Mouse (Mus musculus): ENCODE measurements around the gene Vwa5a. TPM values are rescaled to one million over a fixed set of nuclear protein-coding genes. Genes with fewer than 3 reads are reported as not detected.

Gene Vwa5a
- polyA plus RNA-seq (2014; fragmentation: Nextera tagmentation; extraction: Ambion mirVana): 31.1 and 33.5 TPM in 2 replicates

DNA sequence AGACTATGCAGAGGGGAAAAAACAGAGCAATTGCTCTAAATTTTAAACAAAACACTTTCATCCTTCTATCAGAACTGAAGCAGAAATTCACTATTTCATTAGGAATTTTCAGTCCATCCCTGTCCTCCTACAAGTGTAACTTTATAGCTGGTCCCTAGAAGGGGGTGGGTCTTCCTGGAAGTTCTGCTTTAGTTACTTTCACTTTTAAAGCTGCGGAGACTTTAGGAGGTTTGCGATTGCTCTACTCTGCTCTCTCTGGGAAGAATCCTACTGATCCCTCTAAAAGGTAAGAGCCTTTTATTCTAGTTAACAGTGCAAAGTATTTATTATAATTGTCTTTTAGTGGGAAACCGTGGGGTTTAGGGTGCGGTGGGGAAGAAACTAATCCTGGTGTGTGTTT is at the start of gene Vwa5a:
Gene Vwa5a, plus strand, starts transcription at position 167 of the 400 bp plus-strand sequence.
- H3K4me2 ChIP-seq (ENCODE audit: low read depth, low read length): peak within 1 kb of the TSS; percentile 63
- no peaks in the 10 kb centered on the region for H3K9me3 ChIP-seq (ENCODE audit: control insufficient read depth, low read length)
- H3K27ac ChIP-seq (replicated peaks; ENCODE audit: low read depth, low read length): peak within 1 kb of the TSS; percentile 75
- H3K9ac ChIP-seq (ENCODE audit: low read depth, low read length): peak within 1 kb of the TSS; percentile 56
- H3K36me3 ChIP-seq (ENCODE audit: control insufficient read depth, insufficient read depth, low read length): 0 out of 2 replicates have a peak, but pooled peaks cover 3% of the 10 kb centered on the region
- H3K4me1 ChIP-seq (ENCODE audit: control insufficient read depth, insufficient read depth, low read length): peaks cover 5% of the 10 kb centered on the region; the same call in 1 of the 2 replicates
- no peaks in the 10 kb centered on the region for H3K27me3 ChIP-seq (replicated peaks; ENCODE audit: control insufficient read depth, insufficient read depth, low read length)
- DNase-seq (ENCODE audit: low spot score) (peak; percentile 91), ATAC-seq (ENCODE audit: low read depth) (peak; percentile 85)
- 0% methylated on average over 4 of the region's 4 CpGs for WGBS
- H3K4me3 ChIP-seq (ENCODE audit: low read depth, low read length): peak within 1 kb of the TSS; percentile 47

GRCm38 (mm10) chr9:38672887-38673286 is 45.2 kb upstream of the Vwa5a start:
- ATAC-seq (ENCODE audit: low read depth): no peak
- no peaks in the 10 kb centered on the region for H3K9me3 ChIP-seq (ENCODE audit: control insufficient read depth, low read length)
- no peak overlapping the region for H3K9ac ChIP-seq (ENCODE audit: low read depth, low read length)
- no peak for DNase-seq (ENCODE audit: low spot score)
- no peak overlapping the region for H3K27ac ChIP-seq (replicated peaks; ENCODE audit: low read depth, low read length)
- no peak overlapping the region for H3K4me3 ChIP-seq (ENCODE audit: low read depth, low read length)
- H3K4me2 ChIP-seq (ENCODE audit: low read depth, low read length): no peak overlapping the region
- WGBS: 75% methylated on average over 2 of the region's 2 CpGs
- H3K4me1 ChIP-seq (ENCODE audit: control insufficient read depth, insufficient read depth, low read length): no peaks in the 10 kb centered on the region
- H3K36me3 ChIP-seq (ENCODE audit: control insufficient read depth, insufficient read depth, low read length): no peaks in the 10 kb centered on the region
- no peaks in the 10 kb centered on the region for H3K27me3 ChIP-seq (replicated peaks; ENCODE audit: control insufficient read depth, insufficient read depth, low read length)

DNA sequence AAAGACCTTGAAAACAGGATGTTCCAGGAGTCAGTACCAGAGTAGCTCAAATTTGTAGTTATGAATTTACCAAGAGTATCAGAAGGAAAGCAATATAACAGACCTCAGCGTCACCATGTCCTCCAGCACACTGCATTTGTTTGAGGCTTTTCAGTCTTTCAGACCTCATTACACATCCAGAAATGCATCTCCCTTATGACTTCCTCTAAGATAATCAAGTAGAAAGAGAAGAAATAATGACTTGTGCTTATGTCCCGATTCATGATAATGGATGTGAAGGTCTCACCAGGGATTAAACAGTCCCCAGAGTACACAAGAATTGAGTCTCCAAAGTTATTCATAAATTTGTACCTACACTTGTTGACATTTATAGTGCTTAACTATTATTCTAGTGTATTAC is 43.6 kb upstream of the Vwa5a start, which contains the start of gene Olfr918:
Gene Olfr918, minus strand, starts transcription at position 101 of the 400 bp plus-strand sequence.
- no peak within 1 kb of the TSS for H3K9ac ChIP-seq (ENCODE audit: low read depth, low read length)
- no peaks in the 10 kb centered on the region for H3K9me3 ChIP-seq (ENCODE audit: control insufficient read depth, low read length)
- H3K4me3 ChIP-seq (ENCODE audit: low read depth, low read length): no peak within 1 kb of the TSS
- H3K4me1 ChIP-seq (ENCODE audit: control insufficient read depth, insufficient read depth, low read length): no peaks in the 10 kb centered on the region
- no peak for DNase-seq (ENCODE audit: low spot score)
- no peak within 1 kb of the TSS for H3K4me2 ChIP-seq (ENCODE audit: low read depth, low read length)
- no peak for ATAC-seq (ENCODE audit: low read depth)
- 80% methylated on average over 2 of the region's 2 CpGs for WGBS
- H3K27ac ChIP-seq (replicated peaks; ENCODE audit: low read depth, low read length): no peak within 1 kb of the TSS
- H3K36me3 ChIP-seq (ENCODE audit: control insufficient read depth, insufficient read depth, low read length): no peaks in the 10 kb centered on the region
- no peaks in the 10 kb centered on the region for H3K27me3 ChIP-seq (replicated peaks; ENCODE audit: control insufficient read depth, insufficient read depth, low read length)

- Histone ChIP-seq H3K4me2 (ENCODE audit: low read depth, low read length) (peak overlapping the region; percentile 63), H3K4me3 (ENCODE audit: low read depth, low read length) (peak overlapping the region; percentile 47), H3K9ac (ENCODE audit: low read depth, low read length) (peak overlapping the region; percentile 56), H3K27ac (replicated peaks; ENCODE audit: low read depth, low read length) (peak overlapping the region; percentile 75), H3K4me1 (ENCODE audit: control insufficient read depth, insufficient read depth, low read length) (peaks cover 5% of the 10 kb centered on the region; the same call in 1 of the 2 replicates), H3K9me3 (ENCODE audit: control insufficient read depth, low read length) (no peaks in the 10 kb centered on the region), H3K27me3 (replicated peaks; ENCODE audit: control insufficient read depth, insufficient read depth, low read length) (no peaks in the 10 kb centered on the region), H3K36me3 (ENCODE audit: control insufficient read depth, insufficient read depth, low read length) (peaks cover 11% of the 10 kb centered on the region; the same call in 1 of the 2 replicates)
- DNase-seq (ENCODE audit: low spot score) (peak; percentile 67), ATAC-seq (ENCODE audit: low read depth) (peak; percentile 87)
- 3% methylated on average over 3 of the region's 3 CpGs for WGBS
These were observed 916 bp downstream of the Vwa5a start for GRCm38 (mm10) chr9:38718927-38719441.

GRCm38 (mm10) chr9:38724044-38724443 is 6.0 kb downstream of the Vwa5a start:
- H3K27ac ChIP-seq (replicated peaks; ENCODE audit: low read depth, low read length): no peak overlapping the region
- DNase-seq (ENCODE audit: low spot score): no peak
- no peak overlapping the region for H3K4me3 ChIP-seq (ENCODE audit: low read depth, low read length)
- no peak overlapping the region for H3K9ac ChIP-seq (ENCODE audit: low read depth, low read length)
- H3K4me1 ChIP-seq (ENCODE audit: control insufficient read depth, insufficient read depth, low read length): peaks cover 5% of the 10 kb centered on the region; the same call in 1 of the 2 replicates
- H3K4me2 ChIP-seq (ENCODE audit: low read depth, low read length): no peak overlapping the region
- H3K36me3 ChIP-seq (ENCODE audit: control insufficient read depth, insufficient read depth, low read length): peaks cover 43% of the 10 kb centered on the region; the same call in 1 of the 2 replicates
- H3K27me3 ChIP-seq (replicated peaks; ENCODE audit: control insufficient read depth, insufficient read depth, low read length): no peaks in the 10 kb centered on the region
- ATAC-seq (ENCODE audit: low read depth): no peak
- WGBS: 84% methylated on average over 1 of the region's 1 CpGs
- no peaks in the 10 kb centered on the region for H3K9me3 ChIP-seq (ENCODE audit: control insufficient read depth, low read length)

DNA sequence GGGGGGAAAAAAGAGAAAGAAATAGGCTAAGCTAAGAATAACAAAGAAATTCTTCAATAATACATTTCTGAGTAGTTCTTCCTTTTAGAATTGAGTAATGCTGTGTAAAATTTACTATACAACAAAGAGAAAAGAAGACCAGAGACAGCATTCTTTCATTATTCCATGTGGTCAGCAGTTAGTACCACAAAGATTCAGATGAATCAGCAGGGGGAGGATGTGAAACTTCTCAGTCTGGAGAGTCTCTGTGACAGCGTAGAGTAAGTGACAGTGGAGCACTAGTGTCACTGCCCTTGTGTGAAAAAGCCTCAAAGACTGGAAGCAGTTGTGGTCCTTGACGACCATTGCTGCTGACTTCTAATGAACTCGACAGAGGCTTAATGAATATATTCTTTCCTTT is 10.2 kb downstream of the Vwa5a start:
- 80% methylated on average over 3 of the region's 3 CpGs for WGBS
- ATAC-seq (ENCODE audit: low read depth): no peak
- H3K4me2 ChIP-seq (ENCODE audit: low read depth, low read length): no peak overlapping the region
- no peaks in the 10 kb centered on the region for H3K9me3 ChIP-seq (ENCODE audit: control insufficient read depth, low read length)
- no peak overlapping the region for H3K4me3 ChIP-seq (ENCODE audit: low read depth, low read length)
- no peak for DNase-seq (ENCODE audit: low spot score)
- no peaks in the 10 kb centered on the region for H3K4me1 ChIP-seq (ENCODE audit: control insufficient read depth, insufficient read depth, low read length)
- H3K9ac ChIP-seq (ENCODE audit: low read depth, low read length): no peak overlapping the region
- peaks cover 47% of the 10 kb centered on the region; the same call in 1 of the 2 replicates for H3K36me3 ChIP-seq (ENCODE audit: control insufficient read depth, insufficient read depth, low read length)
- H3K27me3 ChIP-seq (replicated peaks; ENCODE audit: control insufficient read depth, insufficient read depth, low read length): no peaks in the 10 kb centered on the region
- H3K27ac ChIP-seq (replicated peaks; ENCODE audit: low read depth, low read length): no peak overlapping the region

DNA sequence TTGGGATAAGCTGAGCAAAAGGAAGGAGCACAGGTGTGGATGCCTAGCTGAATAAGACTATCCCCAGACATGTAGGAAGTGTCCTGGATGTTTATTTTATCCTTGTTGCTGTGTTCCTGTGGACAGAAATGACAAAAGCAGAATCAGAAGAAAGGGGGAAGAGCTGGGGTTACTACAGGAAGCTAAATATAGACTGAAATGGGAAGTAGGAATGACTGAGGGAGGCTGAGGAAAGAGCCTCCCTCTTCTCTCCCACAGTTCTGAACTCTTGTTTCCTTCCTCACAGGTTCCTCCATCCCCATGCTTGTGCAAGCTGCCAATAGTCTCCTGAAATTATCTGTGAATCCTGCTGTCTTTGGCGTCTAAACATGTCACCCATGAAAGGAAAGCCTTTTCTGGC is 23.3 kb downstream of the Vwa5a start:
- Histone ChIP-seq H3K9me3 (ENCODE audit: control insufficient read depth, low read length) (no peaks in the 10 kb centered on the region), H3K27ac (replicated peaks; ENCODE audit: low read depth, low read length) (no peak overlapping the region), H3K4me1 (ENCODE audit: control insufficient read depth, insufficient read depth, low read length) (no peaks in the 10 kb centered on the region), H3K9ac (ENCODE audit: low read depth, low read length) (no peak overlapping the region), H3K27me3 (replicated peaks; ENCODE audit: control insufficient read depth, insufficient read depth, low read length) (no peaks in the 10 kb centered on the region), H3K4me3 (ENCODE audit: low read depth, low read length) (no peak overlapping the region), H3K4me2 (ENCODE audit: low read depth, low read length) (no peak overlapping the region), H3K36me3 (ENCODE audit: control insufficient read depth, insufficient read depth, low read length) (peaks cover 29% of the 10 kb centered on the region; the same call in 1 of the 2 replicates)
- no peak for DNase-seq (ENCODE audit: low spot score)
- no peak for ATAC-seq (ENCODE audit: low read depth)
- 89% methylated on average over 1 of the region's 1 CpGs for WGBS

- H3K9ac ChIP-seq (ENCODE audit: low read depth, low read length): no peak overlapping the region
- no peak overlapping the region for H3K27ac ChIP-seq (replicated peaks; ENCODE audit: low read depth, low read length)
- H3K4me3 ChIP-seq (ENCODE audit: low read depth, low read length): no peak overlapping the region
- no peaks in the 10 kb centered on the region for H3K27me3 ChIP-seq (replicated peaks; ENCODE audit: control insufficient read depth, insufficient read depth, low read length)
- DNase-seq (ENCODE audit: low spot score) (no peak), ATAC-seq (ENCODE audit: low read depth) (no peak)
- H3K4me1 ChIP-seq (ENCODE audit: control insufficient read depth, insufficient read depth, low read length): no peaks in the 10 kb centered on the region
- no peak overlapping the region for H3K4me2 ChIP-seq (ENCODE audit: low read depth, low read length)
- 0 out of 2 replicates have a peak, but pooled peaks cover 11% of the 10 kb centered on the region for H3K36me3 ChIP-seq (ENCODE audit: control insufficient read depth, insufficient read depth, low read length)
- 84% methylated on average over 4 of the region's 4 CpGs for WGBS
- no peaks in the 10 kb centered on the region for H3K9me3 ChIP-seq (ENCODE audit: control insufficient read depth, low read length)
These were observed 26.7 kb downstream of the Vwa5a start for GRCm38 (mm10) chr9:38744619-38745315.
